Mouse (Mus musculus): ENCODE data around the gene Polr3k. TPM values are rescaled to one million over a fixed set of nuclear protein-coding genes. Genes with fewer than 3 reads are reported as not detected.

The Polr3k gene
- polyA plus RNA-seq (2014; fragmentation: Nextera tagmentation; extraction: Ambion mirVana): 84.2 and 88.2 TPM in 2 replicates

GRCm38 (mm10) chr2:181863791-181864535, at the start of gene Polr3k:
Gene Polr3k, plus strand, starts transcription at chr2:181864337.
- under 1% methylated on average over 35 of the region's 35 CpGs for WGBS
- DNase-seq (ENCODE audit: low spot score) (peak; percentile 89), ATAC-seq (replicated peaks; ENCODE audit: low FRiP score, low TSS enrichment, low read depth) (peak; percentile 100)
- Histone ChIP-seq H3K4me3 (ENCODE audit: low read depth, low read length) (peak within 1 kb of the TSS; percentile 79), H3K36me3 (ENCODE audit: control insufficient read depth, insufficient read depth, low read length) (peaks cover 23% of the 10 kb centered on the region), H3K4me2 (ENCODE audit: low read length) (peak within 1 kb of the TSS; percentile 60), H3K4me1 (replicated peaks; ENCODE audit: control insufficient read depth, insufficient read depth, low read length) (peaks cover 12% of the 10 kb centered on the region), H3K9me3 (ENCODE audit: control insufficient read depth, low read length) (no peaks in the 10 kb centered on the region), H3K27ac (ENCODE audit: low read depth) (peak within 1 kb of the TSS; percentile 71; the same call in 1 of the 2 replicates), H3K27me3 (replicated peaks; ENCODE audit: control insufficient read depth, insufficient read depth, low read length) (no peaks in the 10 kb centered on the region), H3K9ac (ENCODE audit: low read length) (peak within 1 kb of the TSS; percentile 67)

GRCm38 (mm10) chr2:181829032-181829650, 35.0 kb upstream of the Polr3k start:
- H3K36me3 ChIP-seq (ENCODE audit: control insufficient read depth, insufficient read depth, low read length): no peaks in the 10 kb centered on the region
- H3K4me1 ChIP-seq (replicated peaks; ENCODE audit: control insufficient read depth, insufficient read depth, low read length): no peaks in the 10 kb centered on the region
- no peak overlapping the region for H3K27ac ChIP-seq (ENCODE audit: low read depth)
- 68% methylated on average over 2 of the region's 2 CpGs for WGBS
- no peak for DNase-seq (ENCODE audit: low spot score)
- H3K9ac ChIP-seq (ENCODE audit: low read length): no peak overlapping the region
- H3K4me2 ChIP-seq (ENCODE audit: low read length): no peak overlapping the region
- no peaks in the 10 kb centered on the region for H3K27me3 ChIP-seq (replicated peaks; ENCODE audit: control insufficient read depth, insufficient read depth, low read length)
- ATAC-seq (replicated peaks; ENCODE audit: low FRiP score, low TSS enrichment, low read depth): no peak
- H3K9me3 ChIP-seq (ENCODE audit: control insufficient read depth, low read length): no peaks in the 10 kb centered on the region
- H3K4me3 ChIP-seq (ENCODE audit: low read depth, low read length): no peak overlapping the region

DNA sequence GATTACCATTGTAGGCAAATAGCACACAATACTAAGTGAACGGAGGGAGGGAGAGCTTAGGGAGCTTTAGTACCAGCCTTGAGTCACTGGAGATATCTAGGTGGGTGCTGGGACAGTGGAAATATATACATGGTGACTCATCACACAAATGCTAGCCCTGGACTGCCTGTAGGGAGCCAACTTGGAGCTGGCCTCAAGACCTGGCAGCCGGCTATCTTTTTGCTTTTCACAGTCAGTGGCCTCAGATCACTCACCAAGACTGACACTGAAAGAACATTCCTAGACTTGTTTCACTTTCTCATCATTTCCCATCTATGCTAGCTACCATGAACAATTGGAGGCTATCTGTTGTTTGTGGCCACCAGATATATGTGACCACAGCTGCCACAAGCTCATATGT, 31.4 kb upstream of the Polr3k start:
- Histone ChIP-seq H3K36me3 (ENCODE audit: control insufficient read depth, insufficient read depth, low read length) (no peaks in the 10 kb centered on the region), H3K4me1 (replicated peaks; ENCODE audit: control insufficient read depth, insufficient read depth, low read length) (peaks cover 4% of the 10 kb centered on the region), H3K4me3 (ENCODE audit: low read depth, low read length) (no peak overlapping the region), H3K4me2 (ENCODE audit: low read length) (no peak overlapping the region), H3K9ac (ENCODE audit: low read length) (no peak overlapping the region), H3K9me3 (ENCODE audit: control insufficient read depth, low read length) (no peaks in the 10 kb centered on the region), H3K27me3 (replicated peaks; ENCODE audit: control insufficient read depth, insufficient read depth, low read length) (no peaks in the 10 kb centered on the region), H3K27ac (ENCODE audit: low read depth) (no peak overlapping the region)
- ATAC-seq (replicated peaks; ENCODE audit: low FRiP score, low TSS enrichment, low read depth): no peak
- DNase-seq (ENCODE audit: low spot score): no peak
- 80% methylated on average over 2 of the region's 2 CpGs for WGBS

DNA sequence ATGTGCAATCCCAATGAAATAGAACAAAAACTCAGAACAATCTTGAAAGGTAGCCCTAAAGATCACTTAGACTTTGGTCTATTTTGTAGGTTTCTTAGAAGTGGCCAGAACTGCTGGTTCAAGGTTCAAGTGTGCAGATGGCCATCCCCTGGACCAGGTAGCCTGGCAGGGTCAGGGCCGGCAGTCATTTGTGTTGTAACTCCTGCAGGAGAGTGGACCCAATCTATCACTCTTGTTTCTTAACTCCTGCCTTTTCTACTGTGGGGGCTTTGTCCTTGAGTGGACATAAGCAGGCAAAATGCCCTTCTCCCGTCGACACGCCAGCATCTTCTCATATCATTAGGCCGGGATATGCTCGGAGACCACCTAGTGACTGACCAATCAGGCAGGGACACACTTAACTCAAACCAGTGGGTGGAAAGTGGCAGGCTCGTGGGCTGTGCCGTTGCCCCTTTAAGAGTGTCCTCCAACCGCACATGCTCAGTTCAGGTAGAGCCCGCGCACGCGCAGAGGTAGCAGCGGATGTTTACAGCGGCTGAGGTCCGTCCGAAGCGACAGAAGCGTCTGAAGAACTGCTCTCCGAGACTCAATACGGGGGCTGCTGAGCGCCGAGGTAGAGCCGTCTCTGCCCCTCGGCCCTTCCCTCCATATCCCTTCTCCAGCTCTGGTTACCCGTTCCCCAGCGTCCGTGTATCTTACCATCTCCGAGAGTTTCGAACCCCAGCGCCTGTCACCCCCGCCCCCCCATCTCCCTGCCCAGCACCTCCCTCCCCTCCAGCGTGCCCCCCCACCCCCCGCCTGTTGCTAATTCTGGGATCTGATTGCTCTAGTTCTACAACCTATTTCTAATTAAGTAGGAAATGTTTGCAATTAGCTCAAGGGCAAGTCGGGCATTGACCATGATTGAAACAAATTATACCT, 26.5 kb upstream of the Polr3k start, which contains the start of gene Pcmtd2:
Pcmtd2 (plus strand) TSS at position 483 of the 921 bp plus-strand sequence.
- Histone ChIP-seq H3K36me3 (ENCODE audit: control insufficient read depth, insufficient read depth, low read length) (peaks cover 14% of the 10 kb centered on the region), H3K4me3 (ENCODE audit: low read depth, low read length) (peak within 1 kb of the TSS; percentile 70), H3K27ac (ENCODE audit: low read depth) (peak within 1 kb of the TSS; percentile 82), H3K4me2 (ENCODE audit: low read length) (peak within 1 kb of the TSS; percentile 81), H3K27me3 (replicated peaks; ENCODE audit: control insufficient read depth, insufficient read depth, low read length) (no peaks in the 10 kb centered on the region), H3K4me1 (replicated peaks; ENCODE audit: control insufficient read depth, insufficient read depth, low read length) (peaks cover 13% of the 10 kb centered on the region), H3K9ac (ENCODE audit: low read length) (peak within 1 kb of the TSS; percentile 70), H3K9me3 (ENCODE audit: control insufficient read depth, low read length) (no peaks in the 10 kb centered on the region)
- WGBS: under 1% methylated on average over 35 of the region's 35 CpGs
- DNase-seq (ENCODE audit: low spot score): peak; percentile 94
- ATAC-seq (replicated peaks; ENCODE audit: low FRiP score, low TSS enrichment, low read depth): peak; percentile 94

GRCm38 (mm10) chr2:181838293-181838680, 25.9 kb upstream of the Polr3k start:
- WGBS: 2% methylated on average over 3 of the region's 3 CpGs
- Histone ChIP-seq H3K27ac (ENCODE audit: low read depth) (no peak overlapping the region), H3K4me3 (ENCODE audit: low read depth, low read length) (peak overlapping the region; percentile 70), H3K4me2 (ENCODE audit: low read length) (peak overlapping the region; percentile 81), H3K9ac (ENCODE audit: low read length) (peak overlapping the region; percentile 70), H3K27me3 (replicated peaks; ENCODE audit: control insufficient read depth, insufficient read depth, low read length) (no peaks in the 10 kb centered on the region), H3K36me3 (ENCODE audit: control insufficient read depth, insufficient read depth, low read length) (peaks cover 19% of the 10 kb centered on the region), H3K4me1 (replicated peaks; ENCODE audit: control insufficient read depth, insufficient read depth, low read length) (peaks cover 13% of the 10 kb centered on the region), H3K9me3 (ENCODE audit: control insufficient read depth, low read length) (no peaks in the 10 kb centered on the region)
- DNase-seq (ENCODE audit: low spot score) (peak; percentile 56), ATAC-seq (replicated peaks; ENCODE audit: low FRiP score, low TSS enrichment, low read depth) (no peak)

DNA sequence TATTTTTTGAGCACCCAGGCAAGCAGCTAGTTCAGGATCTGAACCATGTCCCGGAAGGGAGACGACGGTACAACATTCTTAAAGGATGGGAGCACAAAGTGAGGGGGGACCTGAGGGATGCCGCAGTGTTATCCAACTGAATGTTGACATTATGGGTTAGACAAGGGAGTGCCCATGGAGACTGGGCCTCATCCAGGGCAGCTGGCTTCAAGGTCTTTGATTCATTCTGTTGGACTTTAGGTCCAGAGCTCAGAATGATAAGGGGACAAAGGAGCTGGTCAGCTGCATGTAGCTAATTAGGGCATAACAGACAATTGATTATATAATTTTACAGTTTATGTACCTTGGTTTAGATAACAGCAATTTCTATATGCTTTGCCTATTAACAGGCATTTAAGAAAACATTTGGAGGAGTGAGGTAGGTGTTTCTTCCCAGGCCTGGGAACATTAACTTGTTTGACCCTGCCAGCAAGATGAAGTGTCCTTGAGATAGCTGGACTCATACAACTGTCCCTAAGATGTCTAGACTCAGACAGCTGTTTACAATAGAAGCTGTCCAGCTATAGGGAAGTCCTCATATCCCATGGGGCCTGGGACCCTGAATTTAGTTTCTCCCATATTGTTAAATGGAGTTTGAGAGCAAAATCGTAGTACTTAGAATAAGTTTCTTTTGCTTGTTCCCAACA, 18.3 kb upstream of the Polr3k start:
- Histone ChIP-seq H3K4me1 (replicated peaks; ENCODE audit: control insufficient read depth, insufficient read depth, low read length) (no peaks in the 10 kb centered on the region), H3K36me3 (ENCODE audit: control insufficient read depth, insufficient read depth, low read length) (peaks cover 75% of the 10 kb centered on the region), H3K27me3 (replicated peaks; ENCODE audit: control insufficient read depth, insufficient read depth, low read length) (no peaks in the 10 kb centered on the region), H3K9ac (ENCODE audit: low read length) (no peak overlapping the region), H3K27ac (ENCODE audit: low read depth) (no peak overlapping the region), H3K9me3 (ENCODE audit: control insufficient read depth, low read length) (no peaks in the 10 kb centered on the region), H3K4me3 (ENCODE audit: low read depth, low read length) (no peak overlapping the region), H3K4me2 (ENCODE audit: low read length) (no peak overlapping the region)
- DNase-seq (ENCODE audit: low spot score) (no peak), ATAC-seq (replicated peaks; ENCODE audit: low FRiP score, low TSS enrichment, low read depth) (no peak)
- 80% methylated on average over 5 of the region's 5 CpGs for WGBS

- DNase-seq (ENCODE audit: low spot score): no peak
- Histone ChIP-seq H3K4me2 (ENCODE audit: low read length) (peak overlapping the region; percentile 60), H3K9ac (ENCODE audit: low read length) (peak overlapping the region; percentile 67), H3K27ac (ENCODE audit: low read depth) (peak overlapping the region; percentile 71; the same call in 1 of the 2 replicates), H3K27me3 (replicated peaks; ENCODE audit: control insufficient read depth, insufficient read depth, low read length) (no peaks in the 10 kb centered on the region), H3K9me3 (ENCODE audit: control insufficient read depth, low read length) (no peaks in the 10 kb centered on the region), H3K4me3 (ENCODE audit: low read depth, low read length) (peak overlapping the region; percentile 79), H3K36me3 (ENCODE audit: control insufficient read depth, insufficient read depth, low read length) (peaks cover 28% of the 10 kb centered on the region), H3K4me1 (replicated peaks; ENCODE audit: control insufficient read depth, insufficient read depth, low read length) (peaks cover 12% of the 10 kb centered on the region)
- under 1% methylated on average over 22 of the region's 22 CpGs for WGBS
- peak; percentile 29; the same call in 1 of the 2 replicates for ATAC-seq (replicated peaks; ENCODE audit: low FRiP score, low TSS enrichment, low read depth)
Measured at GRCm38 (mm10) chr2:181864536-181864860, 361 bp downstream of the Polr3k start.

DNA sequence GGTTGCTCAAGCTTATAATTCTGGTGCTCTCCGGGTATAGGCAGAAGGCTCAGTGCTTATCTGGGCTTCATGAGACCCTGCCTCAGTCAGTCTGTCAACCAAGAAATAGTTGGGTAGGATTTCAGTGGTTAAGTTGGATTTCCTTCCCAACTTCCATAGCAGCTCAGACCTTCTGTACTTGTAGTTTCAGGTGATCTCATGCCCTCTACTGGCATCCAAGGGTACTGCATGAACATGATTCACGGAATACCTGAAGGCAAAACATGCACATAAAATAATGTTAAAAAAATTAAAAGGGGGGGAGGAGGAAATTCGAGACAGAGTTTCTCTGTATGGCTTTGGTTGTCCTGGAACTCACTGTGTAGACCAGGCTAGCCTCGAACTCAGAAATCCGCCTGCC, 2.8 kb downstream of the Polr3k start:
- peak; percentile 77 for DNase-seq (ENCODE audit: low spot score)

More for the DNA sequence above, 2.8 kb downstream of the Polr3k start:
- Histone ChIP-seq H3K4me3 (ENCODE audit: low read depth, low read length) (no peak overlapping the region), H3K27ac (ENCODE audit: low read depth) (no peak overlapping the region), H3K4me1 (replicated peaks; ENCODE audit: control insufficient read depth, insufficient read depth, low read length) (peaks cover 12% of the 10 kb centered on the region), H3K36me3 (ENCODE audit: control insufficient read depth, insufficient read depth, low read length) (peaks cover 42% of the 10 kb centered on the region), H3K4me2 (ENCODE audit: low read length) (no peak overlapping the region), H3K9ac (ENCODE audit: low read length) (no peak overlapping the region), H3K27me3 (replicated peaks; ENCODE audit: control insufficient read depth, insufficient read depth, low read length) (no peaks in the 10 kb centered on the region), H3K9me3 (ENCODE audit: control insufficient read depth, low read length) (no peaks in the 10 kb centered on the region)
- no peak for ATAC-seq (replicated peaks; ENCODE audit: low FRiP score, low TSS enrichment, low read depth)
- 63% methylated on average over 5 of the region's 5 CpGs for WGBS

All from intestine, embryonic 14.5 days (tissue).